Mouse (Mus musculus) hindbrain, embryonic 13.5 days (tissue): Measurements from ENCODE around the gene Pmvk. TPM values are rescaled to one million over a fixed set of nuclear protein-coding genes. Genes with fewer than 3 reads are reported as not detected.

Source experiments
- ATAC-seq: fragments of 200-750 bp; cut with Nextera tagmentation; 2 replicates; pipeline ENCODE4 v1.8.0; 2017; ENCODE audit warnings: moderate TSS enrichment; ENCODE audit not compliant: low FRiP score
- H3K27ac ChIP-seq: fragments of 300-500 bp; sonication (generic); 2 replicates; pipeline ENCODE4 v1.5.1; 2015; ENCODE audit warnings: inconsistent platforms, mild to moderate bottlenecking, moderate library complexity
- H3K27me3 ChIP-seq: fragments of 300-500 bp; sonication (generic); 2 replicates; pipeline ENCODE4 v1.6.1; 2015; ENCODE audit warnings: mild to moderate bottlenecking, inconsistent platforms
- H3K36me3 ChIP-seq: fragments of 300-500 bp; sonication (generic); 2 replicates; pipeline ENCODE4 v1.6.1; 2015; ENCODE audit warnings: mild to moderate bottlenecking, inconsistent platforms
- H3K4me1 ChIP-seq: fragments of 300-500 bp; sonication (generic); replicated peaks from 2 replicates; pipeline ENCODE4 v1.6.1; 2015; ENCODE audit warnings: inconsistent platforms
- H3K4me2 ChIP-seq: fragments of 300-500 bp; sonication (generic); 2 replicates; pipeline ENCODE4 v1.6.1; 2015; ENCODE audit warnings: inconsistent platforms, mild to moderate bottlenecking, moderate library complexity
- H3K4me3 ChIP-seq: fragments of 300-500 bp; sonication (generic); 2 replicates; pipeline ENCODE4 v1.5.1; 2015; ENCODE audit warnings: mild to moderate bottlenecking, inconsistent platforms
- H3K9ac ChIP-seq: fragments of 300-500 bp; sonication (generic); 2 replicates; pipeline ENCODE4 v1.6.1; 2015; ENCODE audit warnings: mild to moderate bottlenecking, inconsistent platforms
- H3K9me3 ChIP-seq: fragments of 300-500 bp; sonication (generic); 2 replicates; pipeline ENCODE4 v1.6.1; 2016; ENCODE audit warnings: inconsistent platforms
- WGBS: fragments of 180-500 bp; shearing (Covaris S2); methylation state at CpG from one replicate; pipeline ENCODE4 v1.1.7; 2015; 5-methylcytosine and 5-hydroxymethylcytosine counted together
- polyA plus RNA-seq: library from polyadenylated mRNA; unstranded; fragments of >200 nt; fragmentation: Nextera tagmentation; extraction: Ambion mirVana; gene quantifications from 2 replicates; pipeline ENCODE4 v1.2.1, GENCODE M21; 2015

The Pmvk gene
- polyA plus RNA-seq, 1 experiment from 2014 or later = 101 TPM

DNA sequence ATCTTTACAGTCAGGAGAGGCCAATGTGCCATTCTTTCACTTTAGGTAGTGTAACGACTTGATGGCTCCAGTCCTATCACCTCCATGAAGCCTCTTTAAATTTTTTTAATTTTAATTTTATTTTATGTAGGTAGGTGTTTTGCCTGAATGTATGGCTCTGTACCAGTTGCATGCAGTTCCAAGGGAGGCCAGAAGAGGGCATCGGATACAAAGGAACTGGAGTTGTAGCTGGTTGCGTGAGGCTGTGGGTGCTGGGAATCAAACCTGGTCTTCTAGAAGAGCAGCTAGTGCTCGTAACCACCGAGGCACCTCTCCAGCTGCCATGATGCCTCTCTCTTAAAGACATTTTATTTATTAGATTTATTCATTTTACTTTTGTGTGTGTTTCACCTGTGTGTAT, 62.0 kb downstream of the Pmvk start:
- ATAC-seq = no peak
- Histone ChIP-seq H3K36me3 (no peaks in the 10 kb centered on the region), H3K9ac (no peak overlapping the region)

More for the DNA sequence above, 62.0 kb downstream of the Pmvk start:
- H3K27me3 ChIP-seq = peaks cover 7% of the 10 kb centered on the region
- H3K9me3 ChIP-seq = peaks cover 10% of the 10 kb centered on the region; the same call in 1 of the 2 replicates
- peaks cover 24% of the 10 kb centered on the region for H3K4me1 ChIP-seq
- 92% methylated on average over 5 of the region's 5 CpGs for WGBS
- no peak overlapping the region for H3K4me2 ChIP-seq
- no peak overlapping the region for H3K27ac ChIP-seq
- H3K4me3 ChIP-seq = no peak overlapping the region

Other genes starting within 250 kb of the Pmvk start
- gene Thbs3, start 239.4 kb upstream of the Pmvk start, polyA plus RNA-seq = 53.5 and 60.7 TPM in 2 replicates
- 161 and 166 TPM in 2 replicates for gene Mtx1, start 227.5 kb upstream of the Pmvk start, polyA plus RNA-seq
- gene Muc1, start 225.5 kb upstream of the Pmvk start, polyA plus RNA-seq = 1.3 and 2.8 TPM in 2 replicates
- 205 and 209 TPM in 2 replicates for gene Krtcap2, start 208.6 kb upstream of the Pmvk start, polyA plus RNA-seq
- 64.3 and 68.1 TPM in 2 replicates for gene Trim46, start 208.2 kb upstream of the Pmvk start, polyA plus RNA-seq
- 74.4 and 76.2 TPM in 2 replicates for gene Dpm3, start 195.2 kb upstream of the Pmvk start, polyA plus RNA-seq
- 34.6 and 38.0 TPM in 2 replicates for gene Slc50a1, start 184.0 kb upstream of the Pmvk start, polyA plus RNA-seq
- 12.1 and 12.4 TPM in 2 replicates for gene Efna1, start 173.4 kb upstream of the Pmvk start, polyA plus RNA-seq
- gene Efna3, start 131.6 kb upstream of the Pmvk start, polyA plus RNA-seq = 46.8 and 49.7 TPM in 2 replicates
- 8.6 and 9.8 TPM in 2 replicates for gene Efna4, start 116.5 kb upstream of the Pmvk start, polyA plus RNA-seq
- 41.5 and 47.0 TPM in 2 replicates for gene Adam15, start 104.5 kb upstream of the Pmvk start, polyA plus RNA-seq
- 0.14 and 0.17 TPM in 2 replicates for gene Dcst2, start 92.6 kb upstream of the Pmvk start, polyA plus RNA-seq
- gene Dcst1, start 89.3 kb upstream of the Pmvk start, polyA plus RNA-seq = 1.1 and 1.3 TPM in 2 replicates
- 0.70 and 0.73 TPM in 2 replicates for gene Zbtb7b, start 59.8 kb upstream of the Pmvk start, polyA plus RNA-seq
- gene Lenep, start 51.7 kb upstream of the Pmvk start, polyA plus RNA-seq = 1.1 and 1.4 TPM in 2 replicates
- 38.5 and 39.3 TPM in 2 replicates for gene Flad1, start 42.7 kb upstream of the Pmvk start, polyA plus RNA-seq
- 116 and 121 TPM in 2 replicates for gene Cks1b, start 36.2 kb upstream of the Pmvk start, polyA plus RNA-seq
- 24.3 and 24.4 TPM in 2 replicates for gene Shc1, start 36.1 kb upstream of the Pmvk start, polyA plus RNA-seq
- 38.7 and 42.0 TPM in 2 replicates for gene Pygo2, start 24.3 kb upstream of the Pmvk start, polyA plus RNA-seq
- gene Pbxip1, start 17.8 kb upstream of the Pmvk start, polyA plus RNA-seq = 19.4 and 20.4 TPM in 2 replicates
- 5.1 and 6.6 TPM in 2 replicates for gene Kcnn3, start 65.6 kb downstream of the Pmvk start, polyA plus RNA-seq